In genomic region chr5:147956421-147956820, GRCm38 (mm10) we compare ENCODE assay signal across 9 mouse cellular contexts. TPM values are rescaled to one million over a fixed set of nuclear protein-coding genes. Genes with fewer than 3 reads are reported as not detected.
A peak's percentile ranks its signal among the peaks of the same experiment; 100 is the strongest.
DNase-seq lines count a peak whose midpoint lies in the region; ATAC-seq and TF ChIP-seq lines count a peak whose summit lies in the region.
"Had no signal": no experiment of that assay in that cellular context is flagged by ENCODE, and none has a peak within 500 bp of the region (broad histone marks: within the 10 kb centered on the region; RNA-seq: fewer than 3 reads in every experiment).

No protein-coding gene starts in this region.

- H3K9ac ChIP-seq in heart, embryonic 13.5 days, result peak overlapping the region; percentile 80; the same call in 1 of the 2 replicates
- H3K9ac ChIP-seq in forebrain, embryonic 12.5 days, result 0 out of 2 replicates have a peak overlapping the region, but pooled peaks have one; percentile 17

- no peak overlapping the region for H3K27ac ChIP-seq in heart, embryonic 13.5 days (replicated peaks)
- H3K27ac ChIP-seq in forebrain, embryonic 12.5 days, result no peak overlapping the region
- no peak overlapping the region for H3K27ac ChIP-seq in limb, embryonic 10.5 days

- no peak for ATAC-seq in heart, embryonic 13.5 days (ENCODE audit: extremely low read depth, insufficient number of reproducible peaks, low FRiP score, low TSS enrichment)
- ATAC-seq in forebrain, embryonic 12.5 days (ENCODE audit: low FRiP score), result no peak
- ATAC-seq: activated CD4-positive, CD25-positive, alpha-beta regulatory T cell, adult 4 months had no signal

- no peak for DNase-seq in heart, adult 18-20 months
- no peak for DNase-seq in limb, embryonic 10.5 days (ENCODE audit: low spot score)
- DNase-seq in T-cell, adult 2 months (ENCODE audit: low spot score), result no peak
- DNase-seq in layer of hippocampus, postnatal 36 days, result no peak
- DNase-seq in cerebellum, postnatal 4 days (ENCODE audit: low spot score in 2 of 2), result no peak

- H3K9me3 ChIP-seq in heart, embryonic 13.5 days, result no peaks in the 10 kb centered on the region
- peaks cover 38% of the 10 kb centered on the region for H3K9me3 ChIP-seq in E14TG2a.4 (ENCODE audit: low read length)
- H3K9me3 ChIP-seq in forebrain, embryonic 12.5 days, result no peaks in the 10 kb centered on the region
- no peaks in the 10 kb centered on the region for H3K9me3 ChIP-seq in limb, embryonic 10.5 days (replicated peaks)

- peaks cover 36% of the 10 kb centered on the region for H3K27me3 ChIP-seq in heart, embryonic 13.5 days (replicated peaks)
- H3K27me3 ChIP-seq in E14TG2a.4 (ENCODE audit: insufficient read depth, low read length), result peaks cover 36% of the 10 kb centered on the region
- H3K27me3 ChIP-seq in forebrain, embryonic 12.5 days, result peaks cover 30% of the 10 kb centered on the region
- H3K27me3 ChIP-seq in limb, embryonic 10.5 days (ENCODE audit: low read depth, poor library complexity, severe bottlenecking), result peaks cover 49% of the 10 kb centered on the region

- peak overlapping the region; percentile 99 for H3K4me2 ChIP-seq in heart, embryonic 13.5 days
- H3K4me2 ChIP-seq in forebrain, embryonic 12.5 days, result peak overlapping the region; percentile 99

- peaks cover 27% of the 10 kb centered on the region for H3K4me1 ChIP-seq in heart, embryonic 13.5 days
- H3K4me1 ChIP-seq in E14TG2a.4 (replicated peaks; ENCODE audit: low read depth, low read length), result peaks cover 30% of the 10 kb centered on the region
- peaks cover 16% of the 10 kb centered on the region; the same call in 1 of the 2 replicates for H3K4me1 ChIP-seq in forebrain, embryonic 12.5 days
- H3K4me1 ChIP-seq in limb, embryonic 10.5 days, result peaks cover 17% of the 10 kb centered on the region

- H3K4me3 ChIP-seq in heart, embryonic 13.5 days, result peak overlapping the region; percentile 70
- H3K4me3 ChIP-seq in E14TG2a.4 (replicated peaks; ENCODE audit: low read length), result peak overlapping the region; percentile 91
- peak overlapping the region; percentile 68 for H3K4me3 ChIP-seq in forebrain, embryonic 12.5 days (replicated peaks)
- peak overlapping the region; percentile 66; the same call in 1 of the 2 replicates for H3K4me3 ChIP-seq in limb, embryonic 10.5 days

- no peak for TF ChIP-seq CTCF in E14TG2a.4 (conservative IDR thresholded peaks at IDR 0.05; ENCODE audit: low read length)

- WGBS in heart, embryonic 13.5 days, result 3% methylated on average over 11 of the region's 11 CpGs
- 3% methylated on average over 11 of the region's 11 CpGs for WGBS in forebrain, embryonic 12.5 days
- WGBS in limb, embryonic 10.5 days, result 3% methylated on average over 11 of the region's 11 CpGs

- H3K36me3 ChIP-seq in heart, embryonic 13.5 days, result no peaks in the 10 kb centered on the region
- H3K36me3 ChIP-seq in E14TG2a.4 (ENCODE audit: insufficient read depth, low read length), result no peaks in the 10 kb centered on the region
- no peaks in the 10 kb centered on the region for H3K36me3 ChIP-seq in forebrain, embryonic 12.5 days (replicated peaks)
- no peaks in the 10 kb centered on the region for H3K36me3 ChIP-seq in limb, embryonic 10.5 days

RNA-seq across cellular contexts. Expression of gene Mtus2, which starts 0.7 kb away (rescaled TPM):
- polyA plus RNA-seq in heart, embryonic 13.5 days (2015; fragmentation: Nextera tagmentation; extraction: Ambion mirVana), result 102 and 105 TPM in 2 replicates
- 10 to 100 TPM; 82.2 to 93.8 TPM for total RNA-seq in heart, adult 18-20 months (2021)
- 11.4 and 14.4 TPM in 2 replicates for polyA plus RNA-seq in forebrain, embryonic 12.5 days (2016; fragmentation: Nextera tagmentation; extraction: Ambion mirVana)
- 3.0 and 3.4 TPM in 2 replicates for polyA plus RNA-seq in limb, embryonic 10.5 days (2016; fragmentation: Nextera tagmentation; extraction: Ambion mirVana)
- 10 to 100 TPM; 31.4 to 32.1 TPM for total RNA-seq in layer of hippocampus, postnatal 36 days (2021)
